Mouse (Mus musculus) CD4-positive, CD25-positive, alpha-beta regulatory T cell, adult 9 weeks (primary cell): Measurements from ENCODE around the gene Ccdc28a. TPM values are rescaled to one million over a fixed set of nuclear protein-coding genes. Genes with fewer than 3 reads are reported as not detected.

ENCODE experiments used
- polyA plus RNA-seq: library from polyadenylated mRNA; unstranded; fragments of 100-300 nt; shearing (Covaris generic); gene quantifications from one replicate; pipeline ENCODE4 v1.2.1, GENCODE M21; 2017

Ccdc28a gene
- 58.8 TPM for polyA plus RNA-seq

GRCm38 (mm10) chr10:18234560-18235401 is at the start of gene Ccdc28a:
Ccdc28a (minus strand) TSS chr10:18234998.

GRCm38 (mm10) chr10:18210726-18211125 is 24.1 kb downstream of the Ccdc28a start, which contains the start of gene Ect2l:
Ect2l (minus strand) TSS chr10:18210890.

Other genes starting within 250 kb of the Ccdc28a start
- gene Abracl, start 211.7 kb downstream of the Ccdc28a start, polyA plus RNA-seq: 382 TPM
- 17.6 TPM for gene Reps1, start 179.1 kb downstream of the Ccdc28a start, polyA plus RNA-seq
- 2.6 TPM for gene Ect2l, start 24.1 kb downstream of the Ccdc28a start, polyA plus RNA-seq
- 1.7 TPM for gene Nhsl1, start 84.0 kb upstream of the Ccdc28a start, polyA plus RNA-seq